Mouse (Mus musculus) cortical plate, adult 2 months (tissue): ENCODE measurements around the gene Hspb3.

Experiments
- CTCF ChIP-seq: fragments of 200-500 bp; IDR thresholded peaks from 2 replicates; pipeline ENCODE4 v1.5.1; 2011; ENCODE audit warnings: mild to moderate bottlenecking, control low read depth, low read length; ENCODE audit not compliant: insufficient read depth; ENCODE audit errors: extremely low read depth
- POLR2A ChIP-seq: fragments of 200-500 bp; IDR thresholded peaks from 2 replicates; pipeline ENCODE4 v1.6.1; 2011; ENCODE audit warnings: mild to moderate bottlenecking, low read length, control low read depth; ENCODE audit not compliant: insufficient read depth; ENCODE audit errors: extremely low read depth

DNA sequence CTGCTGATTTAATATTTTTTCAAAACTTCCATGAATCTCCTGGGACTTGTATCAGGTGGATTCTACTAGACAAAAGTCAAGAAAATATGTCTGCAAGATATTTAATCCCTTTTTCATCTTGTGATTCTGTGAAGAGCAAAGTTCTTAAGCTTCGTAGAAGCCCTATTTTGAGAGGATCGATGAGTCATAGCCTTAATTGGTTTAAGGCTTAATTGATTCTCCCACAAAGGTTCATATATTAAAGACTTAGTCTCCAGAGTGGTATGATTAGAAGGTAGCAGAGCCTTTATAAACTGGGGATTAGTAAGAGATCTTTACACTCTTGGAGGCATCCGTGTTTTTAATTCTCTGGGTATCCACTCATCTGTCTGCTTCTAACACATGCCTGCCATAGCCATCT is 49.7 kb upstream of the Hspb3 start:
- TF ChIP-seq CTCF (no peak), POLR2A (no peak)
